Comparison of ENCODE assay signal across 10 mouse cellular contexts in genomic region chr1:90412511-90413045, GRCm38 (mm10).
A peak's percentile ranks its signal among the peaks of the same experiment; 100 is the strongest.
DNase-seq lines count a peak whose midpoint lies in the region; ATAC-seq and TF ChIP-seq lines count a peak whose summit lies in the region.
"Had no signal": no experiment of that assay in that cellular context is flagged by ENCODE, and none has a peak within 500 bp of the region (broad histone marks: within the 10 kb centered on the region; RNA-seq: fewer than 3 reads in every experiment).

No protein-coding gene starts in this region.

- no peak overlapping the region for H3K4me3 ChIP-seq in ES-Bruce4 (ENCODE audit: low read depth, low read length)
- H3K4me3 ChIP-seq in heart, embryonic 16.5 days (ENCODE audit: low read length): no peak overlapping the region
- no peak overlapping the region for H3K4me3 ChIP-seq in intestine, postnatal 0 days (ENCODE audit: low read depth, low read length)
- H3K4me3 ChIP-seq: liver, embryonic 12.5 days; neural tube, embryonic 12.5 days had no signal

- no peaks in the 10 kb centered on the region for H3K36me3 ChIP-seq in ES-Bruce4 (ENCODE audit: control insufficient read depth, insufficient read depth, low read length, poor library complexity, severe bottlenecking)
- H3K36me3 ChIP-seq in heart, embryonic 16.5 days (ENCODE audit: control insufficient read depth, insufficient read depth): no peaks in the 10 kb centered on the region
- H3K36me3 ChIP-seq in intestine, postnatal 0 days (ENCODE audit: control insufficient read depth, insufficient read depth): no peaks in the 10 kb centered on the region
- H3K36me3 ChIP-seq: liver, embryonic 12.5 days; neural tube, embryonic 12.5 days had no signal

- ATAC-seq in heart, embryonic 16.5 days (replicated peaks; ENCODE audit: extremely low read depth, insufficient read depth, low FRiP score): peak; percentile 81
- ATAC-seq in intestine, postnatal 0 days: no peak
- ATAC-seq: liver, embryonic 12.5 days had no signal

- no peaks in the 10 kb centered on the region for H3K4me1 ChIP-seq in ES-Bruce4 (ENCODE audit: control insufficient read depth, insufficient read depth, low read length)
- no peaks in the 10 kb centered on the region for H3K4me1 ChIP-seq in heart, embryonic 16.5 days (ENCODE audit: control insufficient read depth, insufficient read depth, low read length)
- H3K4me1 ChIP-seq in intestine, postnatal 0 days (replicated peaks; ENCODE audit: control insufficient read depth, insufficient read depth, low read length): no peaks in the 10 kb centered on the region
- H3K4me1 ChIP-seq: liver, embryonic 12.5 days had no signal

- no peak for TF ChIP-seq POLR2A in ES-Bruce4 (IDR thresholded peaks at IDR 0.05; ENCODE audit: insufficient read depth, low read length)

- no peak for TF ChIP-seq CTCF in ES-Bruce4 (IDR thresholded peaks at IDR 0.05; ENCODE audit: low read depth, low read length)
- TF ChIP-seq CTCF in intestine, postnatal 0 days (IDR thresholded peaks at IDR 0.05; ENCODE audit: low read depth): no peak

- peak; percentile 37 for DNase-seq in Muller cell, postnatal 12 days (ENCODE audit: inconsistent ontology term)
- peak; percentile 42 to 79 for DNase-seq in kidney, postnatal 25 days
- DNase-seq in spleen, adult 12 weeks (ENCODE audit: low spot score): no peak
- no peak for DNase-seq in cerebellum, postnatal 10 days
- DNase-seq: thymus, postnatal 36 days had no signal

- TF ChIP-seq EP300 in ES-Bruce4 (IDR thresholded peaks at IDR 0.05; ENCODE audit: insufficient read depth, low read depth, low read length): 0 out of 2 replicates have a peak, but pooled peaks have one; percentile 18

- no peak overlapping the region for H3K9ac ChIP-seq in ES-Bruce4 (ENCODE audit: low read depth, poor library complexity, severe bottlenecking)
- no peak overlapping the region for H3K9ac ChIP-seq in heart, embryonic 16.5 days (ENCODE audit: low read length)
- H3K9ac ChIP-seq in intestine, postnatal 0 days (ENCODE audit: low read depth, low read length): no peak overlapping the region
- H3K9ac ChIP-seq: liver, embryonic 12.5 days; neural tube, embryonic 12.5 days had no signal

- H3K27ac ChIP-seq in ES-Bruce4 (ENCODE audit: insufficient read depth, low read length): no peak overlapping the region
- H3K27ac ChIP-seq in heart, embryonic 16.5 days (ENCODE audit: low read length): no peak overlapping the region; the same call in 1 of the 2 replicates
- no peak overlapping the region for H3K27ac ChIP-seq in intestine, postnatal 0 days (ENCODE audit: low read depth, low read length)
- H3K27ac ChIP-seq: liver, embryonic 12.5 days; neural tube, embryonic 12.5 days had no signal

- H3K27me3 ChIP-seq in ES-Bruce4 (ENCODE audit: control insufficient read depth, insufficient read depth, low read length, poor library complexity, severe bottlenecking): no peaks in the 10 kb centered on the region
- no peaks in the 10 kb centered on the region for H3K27me3 ChIP-seq in heart, embryonic 16.5 days (ENCODE audit: control insufficient read depth, insufficient read depth, low read length)
- H3K27me3 ChIP-seq in intestine, postnatal 0 days (replicated peaks; ENCODE audit: control insufficient read depth, insufficient read depth, low read length): no peaks in the 10 kb centered on the region
- H3K27me3 ChIP-seq: liver, embryonic 12.5 days; neural tube, embryonic 12.5 days had no signal

- no peaks in the 10 kb centered on the region; the same call in 1 of the 2 replicates for H3K9me3 ChIP-seq in ES-Bruce4 (replicated peaks; ENCODE audit: control insufficient read depth, insufficient read depth, low read length, poor library complexity, severe bottlenecking)
- H3K9me3 ChIP-seq in heart, embryonic 16.5 days (replicated peaks; ENCODE audit: control insufficient read depth, low read length): no peaks in the 10 kb centered on the region
- H3K9me3 ChIP-seq in intestine, postnatal 0 days (ENCODE audit: control insufficient read depth): no peaks in the 10 kb centered on the region
- H3K9me3 ChIP-seq: liver, embryonic 12.5 days; neural tube, embryonic 12.5 days had no signal

- WGBS in heart, embryonic 16.5 days: 46% methylated on average over 9 of the region's 9 CpGs
- 57% methylated on average over 9 of the region's 9 CpGs for WGBS in intestine, postnatal 0 days

- no peak overlapping the region for H3K4me2 ChIP-seq in heart, embryonic 16.5 days (ENCODE audit: low read depth, low read length)
- no peak overlapping the region for H3K4me2 ChIP-seq in intestine, postnatal 0 days (replicated peaks; ENCODE audit: low read depth)
- H3K4me2 ChIP-seq: liver, embryonic 12.5 days; neural tube, embryonic 12.5 days had no signal

Comparison
In these comparisons a context has a peak if more than half of its experiments do, and no peak if none do; other contexts are left out.
1. DNase-seq: peak in Muller cell, postnatal 12 days (single experiment) and kidney, postnatal 25 days (2 of 2); none in spleen, adult 12 weeks (single experiment) and cerebellum, postnatal 10 days (0 of 2).